Mouse (Mus musculus) cortical plate, adult 2 months (tissue): Measurements from ENCODE around the gene 3110040M04Rik. TPM values are rescaled to one million over a fixed set of nuclear protein-coding genes. Genes with fewer than 3 reads are reported as not detected.

Source experiments
- H3K27ac ChIP-seq: fragments of 200-500 bp; 2 replicates; pipeline ENCODE4 v1.5.1; 2012; ENCODE audit warnings: low read length, control low read depth, inconsistent platforms; ENCODE audit not compliant: insufficient read depth
- H3K4me1 ChIP-seq: fragments of 200-500 bp; 2 replicates; pipeline ENCODE4 v1.6.1; 2011; ENCODE audit warnings: low read length; ENCODE audit not compliant: control insufficient read depth, insufficient read depth
- H3K4me3 ChIP-seq: fragments of 200-500 bp; 2 replicates; pipeline ENCODE4 v1.5.1; 2011; ENCODE audit warnings: mild to moderate bottlenecking, low read length, control low read depth; ENCODE audit not compliant: insufficient read depth
- CTCF ChIP-seq: fragments of 200-500 bp; IDR thresholded peaks from 2 replicates; pipeline ENCODE4 v1.5.1; 2011; ENCODE audit warnings: mild to moderate bottlenecking, control low read depth, low read length; ENCODE audit not compliant: insufficient read depth; ENCODE audit errors: extremely low read depth
- POLR2A ChIP-seq: fragments of 200-500 bp; IDR thresholded peaks from 2 replicates; pipeline ENCODE4 v1.6.1; 2011; ENCODE audit warnings: mild to moderate bottlenecking, low read length, control low read depth; ENCODE audit not compliant: insufficient read depth; ENCODE audit errors: extremely low read depth
- polyA plus RNA-seq: library from polyadenylated mRNA; depleted of rRNA; stranded (reverse); fragments of >200 nt; gene quantifications from 2 replicates; pipeline ENCODE4 v1.2.3, GENCODE M21; 2012; rRNA removed

Gene 3110040M04Rik
- polyA plus RNA-seq, 1 experiment, result not detected

- Histone ChIP-seq H3K4me1 (no peaks in the 10 kb centered on the region), H3K4me3 (no peak overlapping the region), H3K27ac (no peak overlapping the region)
- no peak for TF ChIP-seq CTCF
- no peak for TF ChIP-seq POLR2A
These were observed 33.9 kb downstream of the 3110040M04Rik start for GRCm38 (mm10) chr1:151237780-151238179.

GRCm38 (mm10) chr1:151243332-151243731 lies 39.4 kb downstream of the 3110040M04Rik start:
- no peak overlapping the region for H3K4me3 ChIP-seq
- no peaks in the 10 kb centered on the region for H3K4me1 ChIP-seq

GRCm38 (mm10) chr1:151244013-151244412 lies 40.1 kb downstream of the 3110040M04Rik start:
- H3K27ac ChIP-seq, result no peak overlapping the region
- H3K4me1 ChIP-seq, result no peaks in the 10 kb centered on the region
- TF ChIP-seq CTCF, result no peak
- no peak for TF ChIP-seq POLR2A
- no peak overlapping the region for H3K4me3 ChIP-seq

More at GRCm38 (mm10) chr1:151243332-151243731, 39.4 kb downstream of the 3110040M04Rik start:
- no peak for TF ChIP-seq POLR2A
- TF ChIP-seq CTCF, result no peak
- no peak overlapping the region for H3K27ac ChIP-seq

GRCm38 (mm10) chr1:151244761-151245160 lies 40.8 kb downstream of the 3110040M04Rik start:
- no peaks in the 10 kb centered on the region for H3K4me1 ChIP-seq
- no peak for TF ChIP-seq CTCF
- TF ChIP-seq POLR2A, result no peak

GRCm38 (mm10) chr1:151245165-151245564 lies 41.2 kb downstream of the 3110040M04Rik start:
- TF ChIP-seq CTCF, result no peak
- TF ChIP-seq POLR2A, result no peak
- Histone ChIP-seq H3K4me1 (no peaks in the 10 kb centered on the region), H3K4me3 (no peak overlapping the region), H3K27ac (no peak overlapping the region)

More at GRCm38 (mm10) chr1:151244761-151245160, 40.8 kb downstream of the 3110040M04Rik start:
- H3K4me3 ChIP-seq, result no peak overlapping the region
- no peak overlapping the region for H3K27ac ChIP-seq

GRCm38 (mm10) chr1:151245846-151246245 lies 41.9 kb downstream of the 3110040M04Rik start:
- TF ChIP-seq POLR2A (no peak), CTCF (no peak)
- Histone ChIP-seq H3K27ac (no peak overlapping the region), H3K4me1 (no peaks in the 10 kb centered on the region), H3K4me3 (no peak overlapping the region)

GRCm38 (mm10) chr1:151250109-151250508 lies 46.2 kb downstream of the 3110040M04Rik start:
- H3K27ac ChIP-seq, result no peak overlapping the region
- H3K4me3 ChIP-seq, result no peak overlapping the region
- H3K4me1 ChIP-seq, result no peaks in the 10 kb centered on the region
- no peak for TF ChIP-seq POLR2A
- no peak for TF ChIP-seq CTCF

GRCm38 (mm10) chr1:151250529-151251193 lies 46.7 kb downstream of the 3110040M04Rik start:
- TF ChIP-seq POLR2A, result no peak
- no peaks in the 10 kb centered on the region for H3K4me1 ChIP-seq
- H3K4me3 ChIP-seq, result no peak overlapping the region
- H3K27ac ChIP-seq, result no peak overlapping the region

GRCm38 (mm10) chr1:151251194-151252010 lies 47.5 kb downstream of the 3110040M04Rik start:
- TF ChIP-seq POLR2A (no peak), CTCF (no peak)
- Histone ChIP-seq H3K27ac (no peak overlapping the region), H3K4me3 (no peak overlapping the region), H3K4me1 (no peaks in the 10 kb centered on the region)

Other genes starting within 250 kb of the 3110040M04Rik start
- gene Hmcn1, start 210.7 kb upstream of the 3110040M04Rik start, polyA plus RNA-seq, result 4.6 and 6.3 TPM in 2 replicates
- gene Gm47985, start 21.6 kb upstream of the 3110040M04Rik start, polyA plus RNA-seq, result not detected in 2 replicates
- not detected in 2 replicates for gene Gm8947, start 11.7 kb upstream of the 3110040M04Rik start, polyA plus RNA-seq
- not detected in 2 replicates for gene Gm47995, start 5.7 kb upstream of the 3110040M04Rik start, polyA plus RNA-seq
- gene Gm47996, start 6.0 kb downstream of the 3110040M04Rik start, polyA plus RNA-seq, result not detected in 2 replicates
- 124 and 131 TPM in 2 replicates for gene Ivns1abp, start 140.4 kb downstream of the 3110040M04Rik start, polyA plus RNA-seq
- 10.9 and 12.3 TPM in 2 replicates for gene Swt1, start 224.3 kb downstream of the 3110040M04Rik start, polyA plus RNA-seq
- 29.8 and 31.3 TPM in 2 replicates for gene Trmt1l, start 224.4 kb downstream of the 3110040M04Rik start, polyA plus RNA-seq